Mouse (Mus musculus) forebrain, postnatal 0 days (tissue): ENCODE data around the gene Nr6a1. TPM values are rescaled to one million over a fixed set of nuclear protein-coding genes. Genes with fewer than 3 reads are reported as not detected.
A peak's percentile ranks its signal among the peaks of the same experiment; 100 is the strongest.

ENCODE experiments used
- ATAC-seq: fragments of 200-750 bp; cut with Nextera tagmentation; 2 replicates; pipeline ENCODE4 v1.8.0; 2017; ENCODE audit warnings: mild to moderate bottlenecking, moderate library complexity
- DNase-seq: peaks from one replicate; pipeline ENCODE4 v3.0.0-alpha.2; 2015
- H3K27ac ChIP-seq: fragments of 300-500 bp; sonication (generic); 2 replicates; pipeline ENCODE4 v1.5.1; 2014; ENCODE audit warnings: low read depth, mild to moderate bottlenecking, antibody characterized with exemption, low read length, moderate library complexity, mixed read lengths
- H3K27me3 ChIP-seq: fragments of 300-500 bp; sonication (generic); 2 replicates; pipeline ENCODE4 v1.6.1; 2014; ENCODE audit warnings: mild to moderate bottlenecking, low read length, mixed read lengths; ENCODE audit not compliant: insufficient read depth
- H3K36me3 ChIP-seq: fragments of 300-500 bp; sonication (generic); 2 replicates; pipeline ENCODE4 v1.6.1; 2014; ENCODE audit warnings: mild to moderate bottlenecking, moderate library complexity; ENCODE audit not compliant: insufficient read depth
- H3K4me1 ChIP-seq: fragments of 300-500 bp; sonication (generic); 2 replicates; pipeline ENCODE4 v1.6.1; 2014; ENCODE audit warnings: antibody characterized with exemption; ENCODE audit not compliant: insufficient read depth
- H3K4me2 ChIP-seq: fragments of 300-500 bp; sonication (generic); 2 replicates; pipeline ENCODE4 v1.6.1; 2014; ENCODE audit warnings: low read depth, mild to moderate bottlenecking, moderate library complexity
- H3K4me3 ChIP-seq: fragments of 300-500 bp; sonication (generic); 2 replicates; pipeline ENCODE4 v1.5.1; 2014; ENCODE audit warnings: low read depth, low read length, mixed read lengths
- H3K9ac ChIP-seq: fragments of 300-500 bp; sonication (generic); 2 replicates; pipeline ENCODE4 v1.6.1; 2014; ENCODE audit warnings: mild to moderate bottlenecking
- H3K9me3 ChIP-seq: fragments of 300-500 bp; sonication (generic); 2 replicates; pipeline ENCODE4 v1.6.1; 2016; ENCODE audit warnings: low read length
- CTCF ChIP-seq: sonication (generic); IDR thresholded peaks from 2 replicates; pipeline ENCODE4 v1.5.1; 2016; ENCODE audit warnings: antibody characterized with exemption, control low read depth, low read depth
- WGBS: fragments of 180-500 bp; shearing (Covaris S2); extraction: QIAGEN DNeasy Blood & Tissue Kit; methylation state at CpG from one replicate; pipeline ENCODE4 v1.1.7; 2014; 5-methylcytosine and 5-hydroxymethylcytosine counted together
- polyA plus RNA-seq: library from polyadenylated mRNA; unstranded; fragments of >200 nt; fragmentation: Nextera tagmentation; extraction: Ambion mirVana; gene quantifications from 2 replicates; pipeline ENCODE4 v1.2.1, GENCODE M21; 2015
- total RNA-seq: library from RNA; depleted of rRNA; stranded (reverse); fragments of >200 nt; gene quantifications from 2 replicates; pipeline ENCODE4 v1.2.3, GENCODE M21; 2014

The Nr6a1 gene
- total and polyA plus RNA-seq, 2 experiments from 2014 or later, result 0.48 to 4.6 TPM

GRCm38 (mm10) chr2:38711421-38711861, 216.0 kb downstream of the Nr6a1 start:
- no peak overlapping the region for H3K27ac ChIP-seq
- peak overlapping the region; percentile 36 for H3K4me2 ChIP-seq
- TF ChIP-seq CTCF, result no peak
- H3K9me3 ChIP-seq, result no peaks in the 10 kb centered on the region
- peaks cover 65% of the 10 kb centered on the region for H3K27me3 ChIP-seq
- DNase-seq (no peak), ATAC-seq (no peak)
- peak overlapping the region; percentile 20; the same call in 1 of the 2 replicates for H3K4me3 ChIP-seq
- no peaks in the 10 kb centered on the region for H3K36me3 ChIP-seq
- H3K9ac ChIP-seq, result no peak overlapping the region
- H3K4me1 ChIP-seq, result 0 out of 2 replicates have a peak, but pooled peaks cover 3% of the 10 kb centered on the region
- 1% methylated on average over 39 of the region's 40 CpGs for WGBS

GRCm38 (mm10) chr2:38710304-38711241, 216.9 kb downstream of the Nr6a1 start:
- Histone ChIP-seq H3K27me3 (peaks cover 74% of the 10 kb centered on the region), H3K36me3 (no peaks in the 10 kb centered on the region), H3K27ac (no peak overlapping the region), H3K9ac (0 out of 2 replicates have a peak overlapping the region, but pooled peaks have one; percentile 1), H3K4me3 (peak overlapping the region; percentile 14; the same call in 1 of the 2 replicates), H3K4me1 (0 out of 2 replicates have a peak, but pooled peaks cover 3% of the 10 kb centered on the region), H3K4me2 (peak overlapping the region; percentile 19), H3K9me3 (no peaks in the 10 kb centered on the region)
- ATAC-seq (peak; percentile 19), DNase-seq (peak; percentile 77)
- no peak for TF ChIP-seq CTCF
- 2% methylated on average over 75 of the region's 75 CpGs for WGBS

GRCm38 (mm10) chr2:38708907-38709688, 218.4 kb downstream of the Nr6a1 start:
- 0 out of 2 replicates have a peak, but pooled peaks cover 3% of the 10 kb centered on the region for H3K4me1 ChIP-seq
- H3K4me3 ChIP-seq, result no peak overlapping the region
- no peak overlapping the region for H3K9ac ChIP-seq
- no peaks in the 10 kb centered on the region for H3K9me3 ChIP-seq
- no peak for DNase-seq
- no peak overlapping the region for H3K4me2 ChIP-seq
- no peak for ATAC-seq
- no peak overlapping the region for H3K27ac ChIP-seq
- WGBS, result 23% methylated on average over 12 of the region's 12 CpGs
- no peak for TF ChIP-seq CTCF
- H3K36me3 ChIP-seq, result no peaks in the 10 kb centered on the region
- peaks cover 82% of the 10 kb centered on the region for H3K27me3 ChIP-seq

GRCm38 (mm10) chr2:38706661-38707060, 220.8 kb downstream of the Nr6a1 start:
- ATAC-seq (no peak), DNase-seq (no peak)
- Histone ChIP-seq H3K4me2 (no peak overlapping the region), H3K27me3 (peaks cover 59% of the 10 kb centered on the region), H3K9me3 (no peaks in the 10 kb centered on the region), H3K4me3 (no peak overlapping the region), H3K4me1 (0 out of 2 replicates have a peak, but pooled peaks cover 3% of the 10 kb centered on the region), H3K9ac (no peak overlapping the region), H3K36me3 (no peaks in the 10 kb centered on the region), H3K27ac (no peak overlapping the region)
- WGBS, result 31% methylated on average over 6 of the region's 6 CpGs
- TF ChIP-seq CTCF, result no peak

GRCm38 (mm10) chr2:38705036-38705435, 222.5 kb downstream of the Nr6a1 start:
- TF ChIP-seq CTCF, result no peak
- WGBS, result 73% methylated on average over 4 of the region's 4 CpGs
- ATAC-seq (no peak), DNase-seq (no peak)
- Histone ChIP-seq H3K4me1 (no peaks in the 10 kb centered on the region), H3K4me2 (no peak overlapping the region), H3K9me3 (no peaks in the 10 kb centered on the region), H3K27ac (no peak overlapping the region), H3K36me3 (no peaks in the 10 kb centered on the region), H3K27me3 (peaks cover 53% of the 10 kb centered on the region), H3K4me3 (no peak overlapping the region), H3K9ac (no peak overlapping the region)

- no peak for TF ChIP-seq CTCF
- Histone ChIP-seq H3K4me2 (no peak overlapping the region), H3K9ac (no peak overlapping the region), H3K36me3 (no peaks in the 10 kb centered on the region), H3K9me3 (no peaks in the 10 kb centered on the region), H3K27me3 (peaks cover 46% of the 10 kb centered on the region), H3K4me1 (no peaks in the 10 kb centered on the region), H3K4me3 (no peak overlapping the region), H3K27ac (no peak overlapping the region)
- no peak for ATAC-seq
- 87% methylated on average over 9 of the region's 9 CpGs for WGBS
- DNase-seq, result no peak
Measured at GRCm38 (mm10) chr2:38704336-38704735, 223.2 kb downstream of the Nr6a1 start.
